Mouse (Mus musculus) urinary bladder, adult 18-20 months (tissue): ENCODE data around the gene Dop1a.
A peak's percentile ranks its signal among the peaks of the same experiment; 100 is the strongest.

Experiments
- DNase-seq, 2 experiments: peaks; one replicate each; pipeline ENCODE4 v3.0.0; 2022; ENCODE audit warnings: low spot score in 2 of 2, mixed read lengths in 2 of 2

Gene Dop1a

GRCm38 (mm10) chr9:86466990-86467870, at the start of gene Dop1a:
Gene Dop1a (plus strand): TSS chr9:86467154.
- peak; percentile 81 to 84 for DNase-seq

DNA sequence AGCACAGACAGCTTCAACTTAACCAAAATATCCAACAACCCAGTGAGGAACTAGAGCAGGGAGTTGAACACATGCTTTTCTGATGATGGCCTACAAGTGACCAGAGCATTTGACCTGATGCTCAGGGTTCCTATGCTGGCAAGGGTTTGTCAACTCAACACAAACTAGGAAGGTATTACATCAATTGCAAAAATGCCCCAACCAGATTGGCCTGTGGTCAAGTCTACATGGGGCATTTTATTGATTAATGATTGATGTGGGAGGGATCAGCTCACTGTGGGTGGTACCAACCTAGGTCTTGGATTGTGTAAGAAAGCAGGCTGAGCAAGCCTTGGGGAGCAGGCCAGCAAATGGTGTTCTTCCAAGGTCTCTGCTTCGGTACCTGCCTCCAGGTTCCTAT, 49.0 kb upstream of the Dop1a start:
- DNase-seq: no peak

DNA sequence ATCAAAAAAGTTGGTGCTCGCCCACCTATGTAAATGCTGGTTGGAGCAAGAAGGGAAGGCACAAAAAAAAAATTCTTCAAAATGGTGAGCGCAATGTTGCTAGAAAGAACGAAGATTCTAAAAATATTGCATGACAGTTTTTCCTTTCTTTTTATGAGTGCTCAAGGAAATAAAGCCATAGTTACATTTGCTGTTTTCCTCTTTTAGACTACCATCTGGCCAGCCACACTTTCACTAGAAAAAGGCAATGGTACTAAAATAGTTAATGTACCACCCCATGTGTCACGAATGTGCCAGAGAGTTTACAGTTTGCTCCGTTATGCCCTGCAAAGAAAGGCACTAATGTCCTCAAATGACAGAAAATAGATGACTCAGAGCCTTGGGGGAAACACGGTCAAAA, 47.6 kb upstream of the Dop1a start:
- DNase-seq: no peak

DNA sequence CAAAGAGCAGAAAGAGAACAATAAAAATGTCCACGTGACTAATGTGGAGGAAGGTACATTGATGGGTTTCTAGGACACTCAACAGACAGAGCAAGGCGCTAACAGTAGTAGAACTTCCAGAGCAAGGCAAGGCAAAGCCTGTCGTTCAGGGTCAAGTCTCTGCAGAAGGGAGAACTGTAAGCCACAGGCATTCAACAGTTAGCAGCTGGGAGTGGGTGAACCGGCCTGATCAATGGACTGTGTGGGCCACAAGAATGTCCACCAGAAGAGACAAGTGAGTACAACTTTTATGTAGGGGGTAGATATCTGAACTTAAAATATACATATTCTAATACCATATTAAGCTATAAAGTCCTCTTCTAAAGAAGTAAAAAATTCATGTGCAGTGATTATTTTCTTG, 43.6 kb upstream of the Dop1a start:
- no peak for DNase-seq

GRCm38 (mm10) chr9:86435510-86435909, 31.4 kb upstream of the Dop1a start:
- no peak for DNase-seq

DNA sequence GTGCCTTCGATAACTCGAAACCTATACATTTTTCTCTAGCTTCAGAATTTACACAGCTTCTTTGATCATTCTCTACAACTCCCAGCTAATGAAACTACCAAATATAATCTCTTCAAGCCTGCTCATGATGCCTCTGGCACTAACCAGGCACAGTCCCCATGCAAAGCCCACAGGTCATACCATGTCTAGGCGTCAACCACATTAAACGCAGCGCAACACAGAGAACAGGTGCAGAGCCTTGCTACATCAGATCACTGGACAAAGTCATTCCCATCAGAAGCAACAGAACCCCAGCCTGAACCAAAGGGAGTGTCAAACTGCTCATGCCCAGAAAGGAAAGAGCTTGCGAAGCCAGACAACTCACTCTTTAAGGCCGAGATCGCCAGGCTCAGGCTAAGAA, 30.3 kb upstream of the Dop1a start:
- DNase-seq: no peak

GRCm38 (mm10) chr9:86438337-86439009, 28.5 kb upstream of the Dop1a start:
- no peak for DNase-seq

- no peak for DNase-seq
Measured at GRCm38 (mm10) chr9:86442248-86442647, 24.7 kb upstream of the Dop1a start.

GRCm38 (mm10) chr9:86446847-86447246, 20.1 kb upstream of the Dop1a start:
- no peak for DNase-seq

DNA sequence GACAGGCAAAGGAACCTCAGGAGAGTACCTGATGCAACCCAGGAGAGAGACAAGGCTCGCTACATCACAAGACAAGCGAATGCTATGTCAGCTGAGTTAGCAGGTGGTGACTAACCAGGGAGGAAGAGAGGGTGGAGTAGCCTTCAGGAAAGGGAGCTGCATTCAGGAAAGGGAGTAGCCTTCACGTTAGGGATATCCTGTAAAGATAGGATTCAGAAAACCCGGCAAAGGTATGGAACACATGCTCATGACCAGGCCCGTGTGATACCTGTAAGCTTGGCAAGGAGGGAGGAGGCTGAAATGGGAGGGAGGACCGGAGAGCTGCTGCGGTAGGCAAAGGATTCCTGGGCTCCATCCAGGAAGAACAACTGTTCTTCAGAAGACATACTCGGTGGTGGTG, 19.5 kb upstream of the Dop1a start:
- no peak for DNase-seq

- peak; percentile 56 to 74 for DNase-seq
Measured at GRCm38 (mm10) chr9:86449581-86449980, 17.4 kb upstream of the Dop1a start.

DNA sequence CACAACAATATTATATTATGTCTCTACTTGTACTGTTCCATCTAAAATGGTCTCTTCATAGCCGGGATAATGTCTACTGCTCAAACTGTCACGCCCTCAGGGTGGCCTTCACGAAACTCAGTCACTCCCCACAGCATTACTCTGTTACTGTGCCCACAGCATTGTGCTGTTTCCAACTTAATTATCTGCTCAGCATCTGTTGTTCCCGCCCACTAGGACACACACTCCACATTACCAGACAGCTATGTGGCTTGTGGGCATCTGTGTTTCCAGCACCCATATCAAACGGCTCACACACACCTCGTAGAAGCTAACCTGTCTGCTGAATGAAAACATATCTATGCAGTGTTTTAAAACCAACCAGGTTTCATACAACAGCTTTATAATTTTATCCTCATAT, 15.9 kb upstream of the Dop1a start:
- no peak for DNase-seq

DNA sequence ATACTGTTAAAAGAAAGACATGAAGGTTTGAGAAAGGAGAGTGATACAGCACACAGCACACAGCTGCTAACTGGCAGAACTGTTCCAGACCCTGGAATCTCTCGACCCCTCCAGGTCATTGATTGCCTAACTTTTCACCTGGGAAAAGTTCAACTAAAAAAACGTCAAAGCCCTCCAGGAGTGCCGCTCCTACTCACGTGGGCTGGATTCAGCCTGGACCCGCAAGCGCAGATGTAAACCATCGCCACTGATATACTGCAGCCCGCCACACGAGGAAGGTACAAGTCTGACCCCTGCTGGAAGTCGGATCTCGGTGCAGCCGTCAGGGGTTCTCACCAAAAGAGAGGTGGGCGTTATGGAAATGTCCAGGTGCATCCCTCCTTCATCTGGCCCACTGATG, 15.3 kb upstream of the Dop1a start:
- DNase-seq: peak in 1 of 2 experiments; percentile 27

GRCm38 (mm10) chr9:86453626-86454025, 13.3 kb upstream of the Dop1a start:
- DNase-seq: no peak

GRCm38 (mm10) chr9:86464151-86465105, 2.5 kb upstream of the Dop1a start, which contains the start of gene Ube2cbp:
Gene Ube2cbp (minus strand): TSS chr9:86464950.
- DNase-seq: peak; percentile 75 to 84

DNA sequence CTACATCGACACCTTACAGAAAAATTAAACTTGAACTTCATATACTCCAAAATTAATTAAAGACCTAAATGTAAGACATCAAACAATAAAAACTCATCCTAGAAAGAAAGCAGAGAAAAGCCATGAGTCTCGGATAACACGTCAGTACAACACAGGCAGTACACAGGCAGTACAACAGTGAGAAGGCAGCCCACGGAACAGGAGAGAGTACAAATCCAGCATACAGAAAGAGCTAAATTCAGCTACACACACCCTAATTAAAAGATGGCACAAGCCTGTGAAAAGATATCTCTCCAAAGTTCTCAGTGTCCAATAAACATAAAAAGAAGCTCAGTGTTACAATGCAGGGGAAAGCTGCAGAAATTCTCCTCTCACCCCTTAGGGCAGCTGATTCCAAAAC, 9.0 kb downstream of the Dop1a start:
- no peak for DNase-seq

- no peak for DNase-seq
Measured at GRCm38 (mm10) chr9:86476763-86477162, 9.8 kb downstream of the Dop1a start.

DNA sequence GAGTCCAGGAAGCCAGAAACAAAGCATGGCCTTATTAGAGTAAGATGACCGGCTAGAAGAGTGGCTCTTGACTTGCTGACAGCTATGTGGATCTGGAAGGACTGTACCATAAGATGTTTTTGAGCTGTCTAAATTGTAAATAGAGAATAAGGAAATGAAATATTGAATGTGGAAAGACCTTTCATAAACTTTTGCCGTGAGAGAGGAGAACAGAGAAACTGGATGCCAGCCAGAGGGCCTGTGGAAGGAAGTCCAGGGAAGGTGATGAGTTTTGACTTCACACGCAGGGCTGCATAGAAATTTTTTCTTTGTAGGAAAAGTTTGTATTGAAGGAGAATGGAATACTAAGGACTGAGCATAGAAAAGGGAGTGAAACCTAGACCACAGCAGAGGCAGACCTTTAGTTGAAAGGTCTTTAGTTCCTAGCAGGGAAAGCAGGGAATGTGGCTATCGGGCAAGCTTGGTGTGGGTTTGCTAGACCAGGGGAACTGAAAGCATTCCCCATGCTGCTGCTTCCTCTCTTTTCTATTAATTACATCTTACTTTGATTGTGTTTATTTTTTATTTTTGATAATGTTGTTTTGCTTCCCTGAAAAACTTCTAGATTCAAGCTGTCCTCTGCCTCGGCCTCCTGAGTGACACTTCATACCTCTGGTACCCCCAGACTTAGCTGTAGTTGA, 11.6 kb downstream of the Dop1a start:
- no peak for DNase-seq

- DNase-seq: no peak
Measured at GRCm38 (mm10) chr9:86482236-86482635, 15.3 kb downstream of the Dop1a start.

- DNase-seq: no peak
Measured at GRCm38 (mm10) chr9:86491740-86492139, 24.8 kb downstream of the Dop1a start.

DNA sequence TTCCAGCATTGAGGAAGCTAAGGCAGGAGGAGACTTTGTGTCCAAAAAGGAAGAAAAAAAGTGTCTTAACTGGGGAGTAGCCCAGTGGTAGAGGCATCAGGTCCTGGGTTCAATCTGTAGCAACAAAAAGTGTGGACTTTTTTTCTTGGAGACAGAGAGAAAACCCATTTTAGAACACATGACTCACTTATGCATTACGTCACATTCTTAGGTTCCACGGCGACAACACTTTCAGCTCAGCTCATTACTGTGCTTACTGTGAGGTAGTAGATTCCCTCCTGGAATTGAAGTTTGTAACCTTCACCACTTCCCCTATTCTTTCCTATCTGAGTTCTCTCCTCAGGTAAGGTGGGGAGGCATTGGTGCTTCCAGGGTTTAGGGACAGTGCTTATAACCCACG, 29.3 kb downstream of the Dop1a start:
- DNase-seq: no peak
